Mouse (Mus musculus): ENCODE results near the gene Rab8b.
"Not testable (repeated sequence)": the region's sequence is repeated elsewhere in the genome, so short reads cannot be mapped to it uniquely, and the experiment has no call there.

Gene Rab8b

DNA sequence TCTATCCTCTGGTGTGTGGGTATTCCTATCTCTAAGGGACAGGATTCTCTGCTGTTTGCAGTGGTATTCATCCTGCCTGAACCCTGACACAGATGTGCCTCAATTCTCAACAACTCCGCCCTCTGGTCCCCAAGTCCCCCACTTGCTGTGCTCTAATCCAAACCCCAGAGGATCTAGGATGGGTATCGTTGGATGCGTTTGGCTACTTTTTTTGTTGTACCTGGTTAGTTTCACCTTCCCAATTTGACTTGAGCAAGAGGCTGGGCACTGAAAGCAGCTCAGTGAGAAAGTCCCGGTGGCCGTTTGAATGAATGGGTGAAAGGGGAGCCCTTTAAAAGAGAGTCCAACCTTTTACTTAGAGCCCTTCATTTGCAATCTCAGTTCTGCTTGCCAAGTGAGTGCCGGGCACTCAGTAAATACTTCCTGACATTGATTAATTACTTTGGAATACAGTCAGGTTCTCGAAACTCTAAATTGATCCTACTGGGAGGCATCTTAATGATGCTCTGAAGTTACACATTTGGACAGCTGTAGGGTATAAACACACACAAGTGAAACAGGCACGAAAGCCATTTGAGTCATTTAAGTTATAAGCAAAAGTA, 32.1 kb downstream of the Rab8b start:
- no peaks in the 10 kb centered on the region for H3K27me3 ChIP-seq (ENCODE audit: control insufficient read depth, insufficient read depth, low read length, poor library complexity, severe bottlenecking)
- H3K36me3 ChIP-seq (ENCODE audit: control insufficient read depth, insufficient read depth, low read length, poor library complexity, severe bottlenecking): peaks cover 2% of the 10 kb centered on the region; the same call in 1 of the 2 replicates
- no peak for DNase-seq (ENCODE audit: low read depth, low spot score)

GRCm38 (mm10) chr9:66886818-66887217, 32.7 kb downstream of the Rab8b start:
- Histone ChIP-seq H3K27me3 (ENCODE audit: control insufficient read depth, insufficient read depth, low read length, poor library complexity, severe bottlenecking) (no peaks in the 10 kb centered on the region), H3K36me3 (ENCODE audit: control insufficient read depth, insufficient read depth, low read length, poor library complexity, severe bottlenecking) (peaks cover 2% of the 10 kb centered on the region; the same call in 1 of the 2 replicates)
- no peak for DNase-seq (ENCODE audit: low read depth, low spot score)

DNA sequence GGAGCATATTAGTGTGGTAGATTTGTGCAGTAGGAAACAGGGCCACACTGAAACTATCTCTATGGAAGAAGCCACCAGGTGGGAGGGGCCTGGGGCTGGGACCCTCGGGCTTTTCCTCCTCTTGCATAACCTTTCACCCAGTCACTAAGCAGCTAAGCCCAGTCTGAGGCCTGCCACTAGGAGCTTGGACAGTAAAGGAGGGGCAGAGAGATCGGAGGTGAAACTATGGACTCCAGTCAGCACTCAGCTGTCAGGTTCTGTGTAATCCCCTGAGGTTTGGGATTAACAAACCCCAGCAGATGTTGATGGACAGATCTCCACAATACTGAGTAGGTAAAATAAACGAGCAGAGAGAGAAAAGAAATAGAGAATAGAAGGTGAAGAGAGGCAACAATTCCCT, 33.1 kb downstream of the Rab8b start:
- Histone ChIP-seq H3K36me3 (ENCODE audit: control insufficient read depth, insufficient read depth, low read length, poor library complexity, severe bottlenecking) (peaks cover 2% of the 10 kb centered on the region; the same call in 1 of the 2 replicates), H3K27me3 (ENCODE audit: control insufficient read depth, insufficient read depth, low read length, poor library complexity, severe bottlenecking) (no peaks in the 10 kb centered on the region)
- DNase-seq (ENCODE audit: low read depth, low spot score): no peak

DNA sequence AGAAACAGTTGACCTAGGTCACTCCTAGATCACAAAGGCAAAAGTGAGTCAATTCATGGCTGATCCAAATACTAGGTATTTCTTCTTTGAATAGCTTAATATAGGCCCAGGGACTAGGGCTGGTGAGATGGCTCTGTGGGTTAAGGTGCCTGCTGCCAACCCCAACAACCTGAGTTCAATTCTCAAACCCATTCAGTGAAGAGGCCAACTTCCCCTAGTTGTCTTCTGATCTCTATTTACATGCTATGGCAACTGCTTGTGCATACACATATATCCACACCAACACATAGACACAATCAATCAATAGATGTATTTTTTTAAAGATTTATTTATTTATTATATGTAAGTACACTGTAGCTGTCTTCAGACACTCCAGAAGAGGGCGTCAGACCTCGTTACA, 34.9 kb downstream of the Rab8b start:
- DNase-seq (ENCODE audit: low read depth, low spot score): no peak

GRCm38 (mm10) chr9:66883500-66883899, 36.0 kb downstream of the Rab8b start:
- no peak for DNase-seq (ENCODE audit: low read depth, low spot score)
- no peaks in the 10 kb centered on the region for H3K27me3 ChIP-seq (ENCODE audit: control insufficient read depth, insufficient read depth, low read length, poor library complexity, severe bottlenecking)
- peaks cover 2% of the 10 kb centered on the region; the same call in 1 of the 2 replicates for H3K36me3 ChIP-seq (ENCODE audit: control insufficient read depth, insufficient read depth, low read length, poor library complexity, severe bottlenecking)

More for the DNA sequence above, 34.9 kb downstream of the Rab8b start:
- Histone ChIP-seq H3K27me3 (ENCODE audit: control insufficient read depth, insufficient read depth, low read length, poor library complexity, severe bottlenecking) (no peaks in the 10 kb centered on the region), H3K36me3 (ENCODE audit: control insufficient read depth, insufficient read depth, low read length, poor library complexity, severe bottlenecking) (peaks cover 2% of the 10 kb centered on the region; the same call in 1 of the 2 replicates)

GRCm38 (mm10) chr9:66882406-66882821, 37.1 kb downstream of the Rab8b start:
- peak; percentile 59 for DNase-seq (ENCODE audit: low read depth, low spot score)
- no peaks in the 10 kb centered on the region for H3K27me3 ChIP-seq (ENCODE audit: control insufficient read depth, insufficient read depth, low read length, poor library complexity, severe bottlenecking)
- peaks cover 2% of the 10 kb centered on the region; the same call in 1 of the 2 replicates for H3K36me3 ChIP-seq (ENCODE audit: control insufficient read depth, insufficient read depth, low read length, poor library complexity, severe bottlenecking)

DNA sequence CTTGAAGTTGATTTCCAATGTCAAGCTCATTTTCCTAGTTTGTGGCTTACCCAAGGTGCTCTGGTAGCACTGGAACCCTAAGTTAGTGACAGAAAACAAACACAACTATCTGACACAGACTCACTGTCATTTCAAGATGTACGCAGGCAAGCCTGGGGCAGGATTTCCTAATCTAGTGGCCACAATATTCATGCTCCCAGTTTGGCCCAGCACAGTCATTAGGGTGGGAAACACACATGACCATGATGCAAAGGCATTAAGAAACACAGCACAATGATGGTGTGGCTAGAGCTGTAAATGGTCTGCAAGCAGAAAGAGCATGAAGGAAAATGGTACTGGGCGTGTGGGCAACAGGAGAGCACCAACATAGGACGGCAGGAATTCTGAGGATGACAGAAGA, 37.6 kb downstream of the Rab8b start:
- no peak for DNase-seq (ENCODE audit: low read depth, low spot score)
- no peaks in the 10 kb centered on the region for H3K27me3 ChIP-seq (ENCODE audit: control insufficient read depth, insufficient read depth, low read length, poor library complexity, severe bottlenecking)
- H3K36me3 ChIP-seq (ENCODE audit: control insufficient read depth, insufficient read depth, low read length, poor library complexity, severe bottlenecking): peaks cover 2% of the 10 kb centered on the region; the same call in 1 of the 2 replicates

DNA sequence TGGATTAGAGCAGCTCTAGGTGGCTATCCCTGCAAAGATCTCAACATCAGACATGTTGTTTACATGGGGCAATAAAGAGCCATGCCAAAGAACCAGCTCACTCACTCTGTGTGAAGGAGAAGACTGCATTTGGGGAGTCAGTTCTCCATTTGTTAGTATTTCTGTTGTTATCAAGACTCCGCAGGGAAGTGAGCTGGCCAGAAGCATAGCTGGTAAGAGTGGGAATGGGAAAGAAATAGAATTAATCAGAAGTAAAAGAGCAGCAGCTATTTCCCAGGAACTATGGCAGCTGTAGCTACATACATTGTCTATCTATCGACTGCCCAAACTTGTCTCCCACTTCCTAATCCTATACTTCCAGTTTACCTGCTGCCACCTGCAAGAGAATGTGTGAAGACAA, 38.7 kb downstream of the Rab8b start:
- Histone ChIP-seq H3K36me3 (ENCODE audit: control insufficient read depth, insufficient read depth, low read length, poor library complexity, severe bottlenecking) (peaks cover 2% of the 10 kb centered on the region; the same call in 1 of the 2 replicates), H3K27me3 (ENCODE audit: control insufficient read depth, insufficient read depth, low read length, poor library complexity, severe bottlenecking) (no peaks in the 10 kb centered on the region)
- no peak for DNase-seq (ENCODE audit: low read depth, low spot score)

DNA sequence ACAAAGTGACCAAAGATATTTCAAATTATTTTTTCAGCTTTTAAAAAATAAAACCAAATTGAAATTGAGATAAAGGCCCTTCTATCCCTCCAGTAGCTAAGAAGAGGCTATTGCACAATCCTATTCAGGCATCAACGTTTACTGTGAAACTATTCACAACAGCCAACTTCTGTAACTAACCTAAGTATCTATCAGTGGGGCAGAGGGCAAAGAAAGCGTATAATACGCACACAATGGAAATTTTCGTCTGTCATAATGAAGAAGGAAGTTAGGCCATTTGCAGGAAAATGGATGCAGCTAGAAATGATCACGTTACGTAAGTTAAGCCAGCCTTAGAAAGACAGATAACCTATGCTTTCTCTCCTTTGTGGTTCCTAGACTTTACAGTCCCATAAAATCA, 40.0 kb downstream of the Rab8b start:
- Histone ChIP-seq H3K36me3 (ENCODE audit: control insufficient read depth, insufficient read depth, low read length, poor library complexity, severe bottlenecking) (peaks cover 2% of the 10 kb centered on the region; the same call in 1 of the 2 replicates), H3K27me3 (ENCODE audit: control insufficient read depth, insufficient read depth, low read length, poor library complexity, severe bottlenecking) (no peaks in the 10 kb centered on the region)
- no peak for DNase-seq (ENCODE audit: low read depth, low spot score)

- Histone ChIP-seq H3K36me3 (ENCODE audit: control insufficient read depth, insufficient read depth, low read length, poor library complexity, severe bottlenecking) (peaks cover 2% of the 10 kb centered on the region; the same call in 1 of the 2 replicates), H3K27me3 (ENCODE audit: control insufficient read depth, insufficient read depth, low read length, poor library complexity, severe bottlenecking) (no peaks in the 10 kb centered on the region)
- DNase-seq (ENCODE audit: low read depth, low spot score): no peak
Observed at GRCm38 (mm10) chr9:66878899-66879298, 40.6 kb downstream of the Rab8b start.

DNA sequence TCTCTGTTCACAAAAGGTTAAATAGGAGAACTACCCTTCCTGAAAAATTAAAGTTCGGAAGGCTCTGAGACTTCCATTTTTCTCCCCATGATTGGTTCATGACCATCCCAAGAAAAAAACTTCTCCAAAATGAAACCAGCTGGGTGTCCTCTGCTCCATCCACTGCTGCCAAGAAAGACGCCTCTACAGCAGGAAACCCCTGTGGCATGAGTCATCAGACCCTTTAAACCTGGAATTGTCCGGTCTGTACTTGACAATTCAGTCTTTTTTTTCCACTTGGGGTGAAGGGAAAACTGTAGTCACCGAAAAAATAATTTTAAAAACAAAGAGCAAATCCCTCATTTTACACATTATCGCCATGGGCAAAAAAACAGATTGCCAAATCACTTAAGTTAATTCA, 42.9 kb downstream of the Rab8b start:
- Histone ChIP-seq H3K36me3 (ENCODE audit: control insufficient read depth, insufficient read depth, low read length, poor library complexity, severe bottlenecking) (peaks cover 4% of the 10 kb centered on the region; the same call in 1 of the 2 replicates), H3K27me3 (ENCODE audit: control insufficient read depth, insufficient read depth, low read length, poor library complexity, severe bottlenecking) (no peaks in the 10 kb centered on the region)
- no peak for DNase-seq (ENCODE audit: low read depth, low spot score)

GRCm38 (mm10) chr9:66874297-66874696, 45.2 kb downstream of the Rab8b start:
- DNase-seq (ENCODE audit: low read depth, low spot score): no peak
- no peaks in the 10 kb centered on the region for H3K27me3 ChIP-seq (ENCODE audit: control insufficient read depth, insufficient read depth, low read length, poor library complexity, severe bottlenecking)
- H3K36me3 ChIP-seq (ENCODE audit: control insufficient read depth, insufficient read depth, low read length, poor library complexity, severe bottlenecking): peaks cover 4% of the 10 kb centered on the region; the same call in 1 of the 2 replicates

GRCm38 (mm10) chr9:66873531-66873930, 46.0 kb downstream of the Rab8b start:
- no peaks in the 10 kb centered on the region for H3K27me3 ChIP-seq (ENCODE audit: control insufficient read depth, insufficient read depth, low read length, poor library complexity, severe bottlenecking)
- H3K36me3 ChIP-seq (ENCODE audit: control insufficient read depth, insufficient read depth, low read length, poor library complexity, severe bottlenecking): peaks cover 4% of the 10 kb centered on the region; the same call in 1 of the 2 replicates
- peak; percentile 31 for DNase-seq (ENCODE audit: low read depth, low spot score)

- H3K36me3 ChIP-seq (ENCODE audit: control insufficient read depth, insufficient read depth, low read length, poor library complexity, severe bottlenecking); H3K27me3 ChIP-seq (ENCODE audit: control insufficient read depth, insufficient read depth, low read length, poor library complexity, severe bottlenecking); DNase-seq (ENCODE audit: low read depth, low spot score): not testable (repeated sequence)
Observed at GRCm38 (mm10) chr9:66873009-66873408, 46.5 kb downstream of the Rab8b start.

DNA sequence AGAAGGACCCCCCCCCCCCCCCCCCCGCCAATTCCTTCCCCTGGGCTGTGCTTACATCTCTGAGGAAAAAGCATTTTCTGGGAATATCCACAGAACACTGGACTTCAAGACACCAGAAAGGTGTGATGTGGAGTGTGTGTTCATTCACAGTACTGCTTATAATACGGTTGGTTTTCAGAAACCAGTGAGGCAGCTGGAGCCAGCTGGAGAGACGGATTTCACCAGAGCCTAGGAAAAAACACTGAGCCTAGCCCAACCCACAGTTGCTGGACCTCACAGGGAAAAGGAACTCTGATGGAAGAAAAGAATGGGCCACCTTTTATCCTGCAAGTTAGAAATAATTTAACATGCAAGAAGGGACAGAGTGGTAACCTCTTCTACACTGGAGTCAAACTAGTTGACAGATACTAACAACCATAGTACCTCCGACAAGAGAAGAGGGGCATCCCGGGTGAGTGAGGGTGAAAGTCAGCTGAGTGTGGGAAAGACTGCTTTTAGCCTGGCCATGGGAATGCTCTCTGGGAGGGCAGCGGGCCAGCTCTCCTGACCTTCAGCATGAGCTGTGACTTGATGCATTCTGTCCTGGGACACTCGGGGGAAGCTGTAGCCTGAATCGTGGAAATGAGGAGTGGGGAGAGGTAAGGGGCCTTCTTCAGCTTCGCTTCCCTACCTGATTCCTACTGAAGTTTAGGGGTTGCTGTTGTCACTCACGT, 47.3 kb downstream of the Rab8b start:
- H3K36me3 ChIP-seq (ENCODE audit: control insufficient read depth, insufficient read depth, low read length, poor library complexity, severe bottlenecking): peaks cover 4% of the 10 kb centered on the region; the same call in 1 of the 2 replicates
- no peaks in the 10 kb centered on the region for H3K27me3 ChIP-seq (ENCODE audit: control insufficient read depth, insufficient read depth, low read length, poor library complexity, severe bottlenecking)
- no peak for DNase-seq (ENCODE audit: low read depth, low spot score)
